Mouse (Mus musculus): Measurements from ENCODE around the gene Ugt1a5. TPM values are rescaled to one million over a fixed set of nuclear protein-coding genes. Genes with fewer than 3 reads are reported as not detected.
A peak's percentile ranks its signal among the peaks of the same experiment; 100 is the strongest.

The Ugt1a5 gene
- polyA plus RNA-seq, 1 experiment from 2014 or later, result not detected

- peak; percentile 22; the same call in 1 of the 2 replicates for ATAC-seq (ENCODE audit: low FRiP score)
- H3K27ac ChIP-seq, result no peak overlapping the region
- H3K9me3 ChIP-seq (ENCODE audit: control insufficient read depth, low read length), result peaks cover 53% of the 10 kb centered on the region
- no peak overlapping the region for H3K4me2 ChIP-seq (replicated peaks)
- 62% methylated on average over 8 of the region's 8 CpGs for WGBS
- H3K36me3 ChIP-seq (replicated peaks; ENCODE audit: control insufficient read depth, insufficient read depth), result no peaks in the 10 kb centered on the region
- no peak overlapping the region for H3K4me3 ChIP-seq (replicated peaks; ENCODE audit: low read length)
- DNase-seq (ENCODE audit: low spot score), result peak; percentile 23
- no peak overlapping the region for H3K9ac ChIP-seq
- H3K4me1 ChIP-seq (replicated peaks; ENCODE audit: control insufficient read depth, insufficient read depth, low read length), result no peaks in the 10 kb centered on the region
- H3K27me3 ChIP-seq (ENCODE audit: control insufficient read depth, insufficient read depth, low read length), result no peaks in the 10 kb centered on the region
These were observed 46.7 kb downstream of the Ugt1a5 start for GRCm38 (mm10) chr1:88212341-88213045.

- H3K36me3 ChIP-seq (replicated peaks; ENCODE audit: control insufficient read depth, insufficient read depth), result no peaks in the 10 kb centered on the region
- no peak for DNase-seq (ENCODE audit: low spot score)
- H3K9ac ChIP-seq, result no peak overlapping the region
- H3K4me3 ChIP-seq (replicated peaks; ENCODE audit: low read length), result no peak overlapping the region
- peaks cover 53% of the 10 kb centered on the region for H3K9me3 ChIP-seq (ENCODE audit: control insufficient read depth, low read length)
- no peak overlapping the region for H3K27ac ChIP-seq
- WGBS, result 83% methylated on average over 1 of the region's 1 CpGs
- no peaks in the 10 kb centered on the region for H3K27me3 ChIP-seq (ENCODE audit: control insufficient read depth, insufficient read depth, low read length)
- H3K4me2 ChIP-seq (replicated peaks), result no peak overlapping the region
- no peaks in the 10 kb centered on the region for H3K4me1 ChIP-seq (replicated peaks; ENCODE audit: control insufficient read depth, insufficient read depth, low read length)
- no peak for ATAC-seq (ENCODE audit: low FRiP score)
These were observed 47.2 kb downstream of the Ugt1a5 start for GRCm38 (mm10) chr1:88213061-88213460.

GRCm38 (mm10) chr1:88213766-88214461, 48.1 kb downstream of the Ugt1a5 start:
- Histone ChIP-seq H3K9me3 (ENCODE audit: control insufficient read depth, low read length) (peaks cover 53% of the 10 kb centered on the region), H3K36me3 (replicated peaks; ENCODE audit: control insufficient read depth, insufficient read depth) (no peaks in the 10 kb centered on the region), H3K4me1 (replicated peaks; ENCODE audit: control insufficient read depth, insufficient read depth, low read length) (no peaks in the 10 kb centered on the region), H3K27ac (no peak overlapping the region), H3K4me2 (replicated peaks) (no peak overlapping the region), H3K27me3 (ENCODE audit: control insufficient read depth, insufficient read depth, low read length) (no peaks in the 10 kb centered on the region), H3K4me3 (replicated peaks; ENCODE audit: low read length) (no peak overlapping the region), H3K9ac (no peak overlapping the region)
- DNase-seq (ENCODE audit: low spot score), result peak; percentile 22
- ATAC-seq (ENCODE audit: low FRiP score), result peak; percentile 26
- 83% methylated on average over 2 of the region's 2 CpGs for WGBS

- Histone ChIP-seq H3K9ac (no peak overlapping the region), H3K36me3 (replicated peaks; ENCODE audit: control insufficient read depth, insufficient read depth) (no peaks in the 10 kb centered on the region), H3K9me3 (ENCODE audit: control insufficient read depth, low read length) (peaks cover 53% of the 10 kb centered on the region), H3K4me2 (replicated peaks) (no peak overlapping the region), H3K27me3 (ENCODE audit: control insufficient read depth, insufficient read depth, low read length) (no peaks in the 10 kb centered on the region), H3K27ac (no peak overlapping the region), H3K4me3 (replicated peaks; ENCODE audit: low read length) (no peak overlapping the region), H3K4me1 (replicated peaks; ENCODE audit: control insufficient read depth, insufficient read depth, low read length) (no peaks in the 10 kb centered on the region)
- WGBS, result 81% methylated on average over 2 of the region's 2 CpGs
- peak; percentile 23 for DNase-seq (ENCODE audit: low spot score)
- 0 out of 2 replicates have a peak, but pooled peaks have one; percentile 2 for ATAC-seq (ENCODE audit: low FRiP score)
These were observed 48.7 kb downstream of the Ugt1a5 start for GRCm38 (mm10) chr1:88214462-88214952.

GRCm38 (mm10) chr1:88215466-88216380, 49.9 kb downstream of the Ugt1a5 start:
- no peak overlapping the region for H3K9ac ChIP-seq
- peak; percentile 27 for DNase-seq (ENCODE audit: low spot score)
- H3K4me3 ChIP-seq (replicated peaks; ENCODE audit: low read length), result no peak overlapping the region
- no peak overlapping the region for H3K27ac ChIP-seq
- peaks cover 50% of the 10 kb centered on the region for H3K9me3 ChIP-seq (ENCODE audit: control insufficient read depth, low read length)
- no peaks in the 10 kb centered on the region for H3K27me3 ChIP-seq (ENCODE audit: control insufficient read depth, insufficient read depth, low read length)
- 0 out of 2 replicates have a peak, but pooled peaks have one; percentile 0 for ATAC-seq (ENCODE audit: low FRiP score)
- no peaks in the 10 kb centered on the region for H3K36me3 ChIP-seq (replicated peaks; ENCODE audit: control insufficient read depth, insufficient read depth)
- 73% methylated on average over 10 of the region's 10 CpGs for WGBS
- H3K4me1 ChIP-seq (replicated peaks; ENCODE audit: control insufficient read depth, insufficient read depth, low read length), result no peaks in the 10 kb centered on the region
- no peak overlapping the region for H3K4me2 ChIP-seq (replicated peaks)

- H3K27ac ChIP-seq, result no peak overlapping the region
- H3K4me2 ChIP-seq (replicated peaks), result no peak overlapping the region
- ATAC-seq (ENCODE audit: low FRiP score) (no peak), DNase-seq (ENCODE audit: low spot score) (no peak)
- no peaks in the 10 kb centered on the region for H3K36me3 ChIP-seq (replicated peaks; ENCODE audit: control insufficient read depth, insufficient read depth)
- H3K9me3 ChIP-seq (ENCODE audit: control insufficient read depth, low read length), result peaks cover 46% of the 10 kb centered on the region
- no peaks in the 10 kb centered on the region for H3K27me3 ChIP-seq (ENCODE audit: control insufficient read depth, insufficient read depth, low read length)
- WGBS, result 56% methylated on average over 2 of the region's 2 CpGs
- no peak overlapping the region for H3K9ac ChIP-seq
- no peaks in the 10 kb centered on the region for H3K4me1 ChIP-seq (replicated peaks; ENCODE audit: control insufficient read depth, insufficient read depth, low read length)
- H3K4me3 ChIP-seq (replicated peaks; ENCODE audit: low read length), result no peak overlapping the region
These were observed 50.7 kb downstream of the Ugt1a5 start for GRCm38 (mm10) chr1:88216551-88216950.

- Histone ChIP-seq H3K4me1 (replicated peaks; ENCODE audit: control insufficient read depth, insufficient read depth, low read length) (no peaks in the 10 kb centered on the region), H3K4me2 (replicated peaks) (no peak overlapping the region), H3K36me3 (replicated peaks; ENCODE audit: control insufficient read depth, insufficient read depth) (no peaks in the 10 kb centered on the region), H3K9me3 (ENCODE audit: control insufficient read depth, low read length) (peaks cover 44% of the 10 kb centered on the region), H3K27ac (no peak overlapping the region), H3K4me3 (replicated peaks; ENCODE audit: low read length) (no peak overlapping the region), H3K9ac (no peak overlapping the region), H3K27me3 (ENCODE audit: control insufficient read depth, insufficient read depth, low read length) (no peaks in the 10 kb centered on the region)
- peak; percentile 31 for DNase-seq (ENCODE audit: low spot score)
- WGBS, result 67% methylated on average over 2 of the region's 2 CpGs
- ATAC-seq (ENCODE audit: low FRiP score), result no peak
These were observed 51.3 kb downstream of the Ugt1a5 start for GRCm38 (mm10) chr1:88217144-88217543.

- WGBS, result 39% methylated on average over 3 of the region's 3 CpGs
- DNase-seq (ENCODE audit: low spot score), result no peak
- no peaks in the 10 kb centered on the region for H3K4me1 ChIP-seq (replicated peaks; ENCODE audit: control insufficient read depth, insufficient read depth, low read length)
These were observed 51.8 kb downstream of the Ugt1a5 start for GRCm38 (mm10) chr1:88217576-88217975.

GRCm38 (mm10) chr1:88218051-88218450, 52.2 kb downstream of the Ugt1a5 start:
- no peak overlapping the region for H3K4me2 ChIP-seq (replicated peaks)
- H3K9me3 ChIP-seq (ENCODE audit: control insufficient read depth, low read length), result peaks cover 38% of the 10 kb centered on the region
- H3K4me3 ChIP-seq (replicated peaks; ENCODE audit: low read length), result no peak overlapping the region
- H3K4me1 ChIP-seq (replicated peaks; ENCODE audit: control insufficient read depth, insufficient read depth, low read length), result no peaks in the 10 kb centered on the region
- no peak overlapping the region for H3K27ac ChIP-seq
- no peak for DNase-seq (ENCODE audit: low spot score)
- H3K27me3 ChIP-seq (ENCODE audit: control insufficient read depth, insufficient read depth, low read length), result no peaks in the 10 kb centered on the region
- no peaks in the 10 kb centered on the region for H3K36me3 ChIP-seq (replicated peaks; ENCODE audit: control insufficient read depth, insufficient read depth)
- no peak for ATAC-seq (ENCODE audit: low FRiP score)
- H3K9ac ChIP-seq, result no peak overlapping the region
- WGBS, result 74% methylated on average over 9 of the region's 9 CpGs

More at GRCm38 (mm10) chr1:88217576-88217975, 51.8 kb downstream of the Ugt1a5 start:
- ATAC-seq (ENCODE audit: low FRiP score), result no peak
- H3K4me3 ChIP-seq (replicated peaks; ENCODE audit: low read length), result no peak overlapping the region
- no peak overlapping the region for H3K27ac ChIP-seq
- H3K9ac ChIP-seq, result no peak overlapping the region
- peaks cover 42% of the 10 kb centered on the region for H3K9me3 ChIP-seq (ENCODE audit: control insufficient read depth, low read length)
- H3K4me2 ChIP-seq (replicated peaks), result no peak overlapping the region
- no peaks in the 10 kb centered on the region for H3K36me3 ChIP-seq (replicated peaks; ENCODE audit: control insufficient read depth, insufficient read depth)
- no peaks in the 10 kb centered on the region for H3K27me3 ChIP-seq (ENCODE audit: control insufficient read depth, insufficient read depth, low read length)
